Mouse (Mus musculus) kidney, adult 2 months (tissue): ENCODE data around the gene Ankdd1a. TPM values are rescaled to one million over a fixed set of nuclear protein-coding genes. Genes with fewer than 3 reads are reported as not detected.

Source experiments
- DNase-seq: peaks from one replicate; pipeline ENCODE4 v3.0.0; 2021
- H3K27ac ChIP-seq: fragments of 200-500 bp; 2 replicates; pipeline ENCODE4 v1.5.1; 2012; ENCODE audit warnings: low read depth, low read length, control low read depth, inconsistent platforms; ENCODE audit not compliant: insufficient read depth
- H3K27me3 ChIP-seq: fragments of 200-500 bp; replicated peaks from 2 replicates; pipeline ENCODE4 v1.6.1; 2012; ENCODE audit warnings: mild to moderate bottlenecking, moderate library complexity, low read length, inconsistent platforms; ENCODE audit not compliant: control insufficient read depth, insufficient read depth
- H3K36me3 ChIP-seq: fragments of 200-500 bp; 2 replicates; pipeline ENCODE4 v1.6.1; 2012; ENCODE audit warnings: mild to moderate bottlenecking, moderate library complexity, low read length, inconsistent platforms; ENCODE audit not compliant: control insufficient read depth, insufficient read depth
- H3K4me1 ChIP-seq: fragments of 200-500 bp; 2 replicates; pipeline ENCODE4 v1.6.1; 2011; ENCODE audit warnings: low read length; ENCODE audit not compliant: control insufficient read depth, insufficient read depth
- H3K4me3 ChIP-seq: fragments of 200-500 bp; 2 replicates; pipeline ENCODE4 v1.5.1; 2011; ENCODE audit warnings: mild to moderate bottlenecking, low read depth, low read length, control low read depth; ENCODE audit not compliant: insufficient read depth
- CTCF ChIP-seq: fragments of 200-500 bp; conservative IDR thresholded peaks from 2 replicates; pipeline ENCODE4 v1.5.1; 2011; ENCODE audit warnings: low read depth, mild to moderate bottlenecking, control low read depth, low read length, moderate library complexity, mixed read lengths; ENCODE audit not compliant: insufficient read depth, insufficient read length
- POLR2A ChIP-seq: fragments of 200-500 bp; IDR thresholded peaks from one replicate; pipeline ENCODE4 v1.6.1; 2011; ENCODE audit warnings: low read depth, low read length, control low read depth
- WGBS: fragments of 180-500 bp; shearing (Covaris S2); methylation state at CpG from one replicate; pipeline ENCODE4 v1.1.7; 2018; 5-methylcytosine and 5-hydroxymethylcytosine counted together
- polyA plus RNA-seq: library from polyadenylated mRNA; depleted of rRNA; stranded (reverse); fragments of >200 nt; gene quantifications from 2 replicates; pipeline ENCODE4 v1.2.3, GENCODE M21; 2012

Ankdd1a gene
- polyA plus RNA-seq, 1 experiment, result 0.06 TPM

GRCm38 (mm10) chr9:65535789-65536469 is 15.9 kb upstream of the Ankdd1a start:
- Histone ChIP-seq H3K36me3 (no peaks in the 10 kb centered on the region), H3K27me3 (no peaks in the 10 kb centered on the region), H3K4me3 (no peak overlapping the region), H3K27ac (peak overlapping the region; percentile 42; the same call in 1 of the 2 replicates), H3K4me1 (no peaks in the 10 kb centered on the region)
- DNase-seq, result no peak
- 79% methylated on average over 10 of the region's 11 CpGs for WGBS
- TF ChIP-seq CTCF (no peak), POLR2A (no peak)

GRCm38 (mm10) chr9:65535191-65535722 is 15.3 kb upstream of the Ankdd1a start:
- Histone ChIP-seq H3K27ac (no peak overlapping the region), H3K4me1 (no peaks in the 10 kb centered on the region)
- 48% methylated on average over 3 of the region's 3 CpGs for whole genome bisulfite sequencing

GRCm38 (mm10) chr9:65534111-65534510 is 14.1 kb upstream of the Ankdd1a start:
- H3K4me3 ChIP-seq, result no peak overlapping the region
- no peaks in the 10 kb centered on the region for H3K27me3 ChIP-seq
- no peak for DNase-seq
- H3K36me3 ChIP-seq, result no peaks in the 10 kb centered on the region
- TF ChIP-seq POLR2A, result no peak
- TF ChIP-seq CTCF, result no peak
- H3K27ac ChIP-seq, result no peak overlapping the region
- H3K4me1 ChIP-seq, result no peaks in the 10 kb centered on the region
- 95% methylated on average over 3 of the region's 3 CpGs for WGBS

More at GRCm38 (mm10) chr9:65535191-65535722, 15.3 kb upstream of the Ankdd1a start:
- TF ChIP-seq CTCF, result no peak
- TF ChIP-seq POLR2A, result no peak
- DNase-seq, result peak; percentile 36
- Histone ChIP-seq H3K4me3 (no peak overlapping the region), H3K27me3 (no peaks in the 10 kb centered on the region), H3K36me3 (no peaks in the 10 kb centered on the region)

GRCm38 (mm10) chr9:65532986-65533385 is 13.0 kb upstream of the Ankdd1a start:
- Histone ChIP-seq H3K4me3 (no peak overlapping the region), H3K27ac (no peak overlapping the region), H3K4me1 (no peaks in the 10 kb centered on the region), H3K36me3 (no peaks in the 10 kb centered on the region), H3K27me3 (no peaks in the 10 kb centered on the region)
- DNase-seq, result no peak
- WGBS, result 63% methylated on average over 8 of the region's 8 CpGs
- TF ChIP-seq CTCF, result no peak
- TF ChIP-seq POLR2A, result no peak

- Histone ChIP-seq H3K36me3 (no peaks in the 10 kb centered on the region), H3K27ac (no peak overlapping the region), H3K27me3 (no peaks in the 10 kb centered on the region), H3K4me1 (no peaks in the 10 kb centered on the region), H3K4me3 (no peak overlapping the region)
- 79% methylated on average over 5 of the region's 5 CpGs for WGBS
- DNase-seq, result no peak
- no peak for TF ChIP-seq CTCF
- no peak for TF ChIP-seq POLR2A
Measured at GRCm38 (mm10) chr9:65531283-65531682, 11.3 kb upstream of the Ankdd1a start.

- Histone ChIP-seq H3K36me3 (no peaks in the 10 kb centered on the region), H3K27me3 (no peaks in the 10 kb centered on the region), H3K27ac (no peak overlapping the region), H3K4me3 (no peak overlapping the region), H3K4me1 (no peaks in the 10 kb centered on the region)
- WGBS, result 79% methylated on average over 8 of the region's 8 CpGs
- DNase-seq, result no peak
- TF ChIP-seq CTCF (no peak), POLR2A (no peak)
Measured at GRCm38 (mm10) chr9:65529659-65530058, 9.7 kb upstream of the Ankdd1a start.

- TF ChIP-seq CTCF, result no peak
- TF ChIP-seq POLR2A, result no peak
Measured at GRCm38 (mm10) chr9:65528417-65529038, 8.5 kb upstream of the Ankdd1a start.

More at GRCm38 (mm10) chr9:65528417-65529038, 8.5 kb upstream of the Ankdd1a start:
- Histone ChIP-seq H3K4me3 (no peak overlapping the region), H3K4me1 (no peaks in the 10 kb centered on the region), H3K36me3 (no peaks in the 10 kb centered on the region), H3K27me3 (no peaks in the 10 kb centered on the region), H3K27ac (no peak overlapping the region)
- no peak for DNase-seq
- WGBS, result 77% methylated on average over 6 of the region's 6 CpGs
